Mouse (Mus musculus): ENCODE results near the gene Srp68. TPM values are rescaled to one million over a fixed set of nuclear protein-coding genes. Genes with fewer than 3 reads are reported as not detected.

The Srp68 gene
- total and polyA plus RNA-seq, 3 experiments, result 146 to 228 (median 180) TPM

DNA sequence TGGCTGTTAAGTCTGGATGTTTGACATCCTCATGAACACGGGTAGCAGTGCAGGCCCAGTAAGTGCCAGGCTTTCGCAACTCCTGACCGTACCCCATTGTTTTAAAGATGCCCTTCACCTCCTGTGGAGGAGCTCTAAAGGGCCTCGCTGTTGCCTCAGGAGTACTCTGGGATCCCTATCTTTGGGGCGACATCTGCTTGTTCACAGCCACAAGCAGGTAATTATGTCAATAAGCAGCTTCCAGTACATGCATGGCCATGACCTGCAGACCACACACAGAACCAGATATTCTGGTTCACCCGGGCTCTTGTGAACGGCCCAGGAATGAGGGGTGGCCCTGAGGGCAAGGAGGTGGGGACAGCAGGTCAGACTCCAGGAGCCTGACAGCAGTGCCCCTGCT lies 13.8 kb downstream of the Srp68 start:
- H3K4me1 ChIP-seq (ENCODE audit: control insufficient read depth in 1 of 2, insufficient read depth in 2 of 2, low read length in 2 of 2), result peaks cover 0 to 5% of the 10 kb centered on the region in 2 experiments; a peak in 2 of 4 replicates
- TF ChIP-seq POLR2A (IDR thresholded peaks at IDR 0.05; ENCODE audit: control insufficient read depth in 1 of 2, insufficient read depth in 1 of 2, low read depth in 1 of 2, low read length in 2 of 2, poor library complexity in 1 of 2) (no peak), GATA1 (IDR thresholded peaks at IDR 0.05; ENCODE audit: low read depth, low read length) (no peak), HCFC1 (IDR thresholded peaks at IDR 0.05; ENCODE audit: low read depth, low read length) (no peak), ZKSCAN1 (IDR thresholded peaks at IDR 0.05; ENCODE audit: low read depth, low read length) (no peak), MAX (IDR thresholded peaks at IDR 0.05; ENCODE audit: low read length) (no peak), MAZ (IDR thresholded peaks at IDR 0.05; ENCODE audit: low read depth, low read length) (no peak), KAT2A (conservative IDR thresholded peaks at IDR 0.05; ENCODE audit: low read depth, low read length) (no peak), USF1 (IDR thresholded peaks at IDR 0.05; ENCODE audit: low read depth, low read length) (no peak), EP300 (IDR thresholded peaks at IDR 0.05; ENCODE audit: low read depth in 1 of 2, low read length in 2 of 2) (no peak), TAL1 (IDR thresholded peaks at IDR 0.05; ENCODE audit: low read length) (no peak), MAFK (IDR thresholded peaks at IDR 0.05; ENCODE audit: borderline replicate concordance, low read depth, low read length) (no peak), JUND (IDR thresholded peaks at IDR 0.05; ENCODE audit: low read depth, low read length) (no peak), RCOR1 (IDR thresholded peaks at IDR 0.05; ENCODE audit: low read depth, low read length) (no peak), MYB (IDR thresholded peaks at IDR 0.05; ENCODE audit: low read depth, low read length) (no peak)
- DNase-seq (ENCODE audit: low read depth, low spot score), result no peak
- no peaks in the 10 kb centered on the region; the same call in 1 of the 2 replicates for H3K79me2 ChIP-seq (ENCODE audit: control insufficient read depth, insufficient read depth, low read length, poor library complexity)
- H3K27ac ChIP-seq (ENCODE audit: control insufficient read depth, low read depth, low read length), result no peak overlapping the region
- peaks cover 2 to 49% of the 10 kb centered on the region in 2 experiments for H3K36me3 ChIP-seq (ENCODE audit: control insufficient read depth in 1 of 2, insufficient read depth in 2 of 2, low read length in 2 of 2)
- no peak overlapping the region for H3K9ac ChIP-seq (ENCODE audit: control insufficient read depth, low read depth, low read length, poor library complexity, severe bottlenecking)
- no peaks in the 10 kb centered on the region for H3K9me3 ChIP-seq (replicated peaks; ENCODE audit: insufficient read depth, low read length)
- H3K4me3 ChIP-seq (ENCODE audit: control insufficient read depth in 1 of 2, insufficient read depth in 1 of 2, low read depth in 2 of 2, low read length in 2 of 2), result no peak overlapping the region
- no peaks in the 10 kb centered on the region for H3K27me3 ChIP-seq (ENCODE audit: control insufficient read depth in 1 of 2, insufficient read depth in 2 of 2, low read length in 2 of 2)

GRCm38 (mm10) chr11:116259461-116259860 lies 14.6 kb downstream of the Srp68 start:
- Histone ChIP-seq H3K27ac (ENCODE audit: control insufficient read depth, low read depth, low read length) (no peak overlapping the region), H3K4me1 (ENCODE audit: control insufficient read depth in 1 of 2, insufficient read depth in 2 of 2, low read length in 2 of 2) (peaks cover 0 to 3% of the 10 kb centered on the region in 2 experiments; a peak in 1 of 4 replicates)

More at GRCm38 (mm10) chr11:116259461-116259860, 14.6 kb downstream of the Srp68 start:
- peak; percentile 40 for DNase-seq (ENCODE audit: low read depth, low spot score)
- Histone ChIP-seq H3K79me2 (ENCODE audit: control insufficient read depth, insufficient read depth, low read length, poor library complexity) (no peaks in the 10 kb centered on the region; the same call in 1 of the 2 replicates), H3K9me3 (replicated peaks; ENCODE audit: insufficient read depth, low read length) (no peaks in the 10 kb centered on the region), H3K4me3 (ENCODE audit: control insufficient read depth in 1 of 2, insufficient read depth in 1 of 2, low read depth in 2 of 2, low read length in 2 of 2) (no peak overlapping the region), H3K27me3 (ENCODE audit: control insufficient read depth in 1 of 2, insufficient read depth in 2 of 2, low read length in 2 of 2) (no peaks in the 10 kb centered on the region), H3K9ac (ENCODE audit: control insufficient read depth, low read depth, low read length, poor library complexity, severe bottlenecking) (no peak overlapping the region), H3K36me3 (ENCODE audit: control insufficient read depth in 1 of 2, insufficient read depth in 2 of 2, low read length in 2 of 2) (peaks cover 4 to 46% of the 10 kb centered on the region in 2 experiments; a peak in 3 of 4 replicates)
- TF ChIP-seq EP300 (IDR thresholded peaks at IDR 0.05; ENCODE audit: low read depth in 1 of 2, low read length in 2 of 2) (peak in 1 of 2 experiments; percentile 11; a peak in 1 of 4 replicates), TAL1 (IDR thresholded peaks at IDR 0.05; ENCODE audit: low read length) (no peak)
